Mouse (Mus musculus): Measurements from ENCODE around the gene Marf1.
"Not testable (repeated sequence)": the region's sequence is repeated elsewhere in the genome, so short reads cannot be mapped to it uniquely, and the experiment has no call there.

Marf1 gene

DNA sequence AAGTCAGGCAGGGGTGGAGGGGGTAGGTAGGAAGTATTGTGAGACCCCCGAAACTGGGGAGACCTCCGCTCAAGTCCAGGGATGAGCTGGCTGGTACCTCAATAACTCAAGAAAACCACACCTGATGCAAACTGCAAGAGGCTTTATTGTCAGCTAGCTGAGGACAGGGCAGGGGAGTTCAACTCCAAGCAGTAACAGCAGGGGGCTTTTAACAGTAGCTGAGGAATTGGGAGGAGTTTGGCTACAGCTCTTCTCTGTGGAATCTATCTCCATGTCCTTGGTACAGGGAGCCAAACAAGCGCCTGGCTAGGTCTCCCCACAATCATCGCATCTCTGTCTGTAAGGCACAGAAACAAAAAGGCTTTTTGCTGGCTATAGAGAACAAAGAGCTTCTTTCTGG lies 96.6 kb downstream of the Marf1 start:
- not testable (repeated sequence) for DNase-seq (ENCODE audit: low spot score in 2 of 2)

GRCm38 (mm10) chr16:14059869-14060268 lies 103.3 kb downstream of the Marf1 start:
- DNase-seq (ENCODE audit: low spot score in 2 of 2) = no peak

All from frontal cortex, postnatal 14 days (tissue).